Mouse (Mus musculus) heart, embryonic 10.5 days (tissue): ENCODE data around the gene Gm2007. TPM values are rescaled to one million over a fixed set of nuclear protein-coding genes. Genes with fewer than 3 reads are reported as not detected.
"Not testable (repeated sequence)": the region's sequence is repeated elsewhere in the genome, so short reads cannot be mapped to it uniquely, and the experiment has no call there.

ENCODE experiments used
- DNase-seq: peaks from one replicate; pipeline ENCODE4 v3.0.0-alpha.2; 2017; ENCODE audit warnings: low spot score
- H3K27ac ChIP-seq: fragments of 300-500 bp; sonication (generic); 2 replicates; pipeline ENCODE4 v1.5.1; 2016; ENCODE audit warnings: mild to moderate bottlenecking
- H3K27me3 ChIP-seq: fragments of 300-500 bp; sonication (generic); 2 replicates; pipeline ENCODE4 v1.6.1; 2016; ENCODE audit warnings: mild to moderate bottlenecking; ENCODE audit not compliant: poor library complexity, insufficient read depth, severe bottlenecking
- H3K36me3 ChIP-seq: fragments of 300-500 bp; sonication (generic); 2 replicates; pipeline ENCODE4 v1.6.1; 2016; ENCODE audit warnings: mild to moderate bottlenecking, moderate library complexity
- H3K4me1 ChIP-seq: fragments of 300-500 bp; sonication (generic); 2 replicates; pipeline ENCODE4 v1.6.1; 2016; ENCODE audit warnings: mild to moderate bottlenecking
- H3K4me3 ChIP-seq: fragments of 300-500 bp; sonication (generic); 2 replicates; pipeline ENCODE4 v1.5.1; 2016; ENCODE audit warnings: mild to moderate bottlenecking, moderate library complexity
- H3K9me3 ChIP-seq: fragments of 300-500 bp; sonication (generic); 2 replicates; pipeline ENCODE4 v1.6.1; 2016; ENCODE audit warnings: mild to moderate bottlenecking, moderate library complexity
- WGBS: fragments of 180-500 bp; shearing (Covaris S2); methylation state at CpG from one replicate; pipeline ENCODE4 v1.1.7; 2016; 5-methylcytosine and 5-hydroxymethylcytosine counted together
- polyA plus RNA-seq: library from polyadenylated mRNA; unstranded; fragments of >200 nt; fragmentation: Nextera tagmentation; extraction: Ambion mirVana; gene quantifications from 2 replicates; pipeline ENCODE4 v1.2.1, GENCODE M21; 2016

The Gm2007 gene
- not detected in 2 replicates for polyA plus RNA-seq

GRCm38 (mm10) chr2:175741237-175741636 lies at the start of gene Gm2007:
Gene Gm2007, plus strand, starts transcription at chr2:175741537.
- not testable (repeated sequence) for H3K36me3 ChIP-seq, H3K4me1 ChIP-seq, H3K9me3 ChIP-seq, H3K27me3 ChIP-seq, H3K27ac ChIP-seq, DNase-seq, H3K4me3 ChIP-seq
- whole genome bisulfite sequencing: no CpG with 5 or more reads among the region's 2 CpGs

DNA sequence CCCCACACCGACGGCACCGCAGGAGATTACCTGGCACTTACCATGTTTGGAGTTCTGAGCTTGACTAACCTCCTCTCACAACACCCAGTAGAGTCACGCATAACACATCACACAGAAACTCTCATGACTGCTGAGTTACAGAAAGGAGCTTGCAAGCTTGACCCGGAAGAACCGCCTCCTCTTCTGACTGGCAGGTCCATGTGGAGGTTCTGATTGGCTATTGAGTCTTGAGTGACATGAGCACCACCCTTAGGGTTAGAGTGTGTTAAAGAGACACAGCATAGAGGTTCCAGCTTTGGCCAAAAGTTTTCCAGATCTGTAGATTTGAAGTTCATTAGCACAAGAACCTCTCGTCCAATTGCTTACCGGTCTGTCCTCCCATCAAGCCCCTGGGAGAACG lies 37.8 kb upstream of the Gm2007 start, which contains the start of gene Zfp969:
Gene Zfp969 (minus strand): TSS at position 101 of the 400 bp plus-strand sequence.
- H3K36me3 ChIP-seq, H3K4me1 ChIP-seq, H3K27me3 ChIP-seq, DNase-seq, H3K4me3 ChIP-seq, H3K9me3 ChIP-seq, H3K27ac ChIP-seq: not testable (repeated sequence)
- WGBS: no CpG with 5 or more reads among the region's 9 CpGs

- H3K27ac ChIP-seq, DNase-seq, H3K36me3 ChIP-seq, H3K27me3 ChIP-seq, H3K9me3 ChIP-seq, H3K4me1 ChIP-seq, H3K4me3 ChIP-seq: not testable (repeated sequence)
- WGBS: no CpG with 5 or more reads among the region's 6 CpGs
Observed at GRCm38 (mm10) chr2:175800993-175801392, 59.7 kb downstream of the Gm2007 start, which contains the start of gene Gm14288. Gene Gm14288, minus strand, starts transcription at chr2:175801093.

Other genes with a start within 250 kb of the Gm2007 start
- not detected in 2 replicates for gene Gm11007, start 97.6 kb upstream of the Gm2007 start, polyA plus RNA-seq
- gene Zfp969, start 37.9 kb upstream of the Gm2007 start, polyA plus RNA-seq: 16.0 and 18.8 TPM in 2 replicates
- 3.4 and 7.4 TPM in 2 replicates for gene Gm14288, start 59.6 kb downstream of the Gm2007 start, polyA plus RNA-seq
- 18.8 and 22.2 TPM in 2 replicates for gene Gm6710, start 127.7 kb downstream of the Gm2007 start, polyA plus RNA-seq
- 2.2 and 3.5 TPM in 2 replicates for gene Zfp966, start 189.6 kb downstream of the Gm2007 start, polyA plus RNA-seq
- 25.0 and 25.4 TPM in 2 replicates for gene Gm2026, start 223.8 kb downstream of the Gm2007 start, polyA plus RNA-seq